Mouse (Mus musculus) kidney, adult 18-20 months (tissue): ENCODE measurements at regions not wholly inside any gene's neighbourhood (a gene's known extent, or its start where the extent isn't known, plus 50 kb on each side); places are given as distances from the start of the nearest gene placed in this dataset.

ENCODE experiments used
- DNase-seq: peaks from one replicate; pipeline ENCODE4 v3.0.0; 2021

DNA sequence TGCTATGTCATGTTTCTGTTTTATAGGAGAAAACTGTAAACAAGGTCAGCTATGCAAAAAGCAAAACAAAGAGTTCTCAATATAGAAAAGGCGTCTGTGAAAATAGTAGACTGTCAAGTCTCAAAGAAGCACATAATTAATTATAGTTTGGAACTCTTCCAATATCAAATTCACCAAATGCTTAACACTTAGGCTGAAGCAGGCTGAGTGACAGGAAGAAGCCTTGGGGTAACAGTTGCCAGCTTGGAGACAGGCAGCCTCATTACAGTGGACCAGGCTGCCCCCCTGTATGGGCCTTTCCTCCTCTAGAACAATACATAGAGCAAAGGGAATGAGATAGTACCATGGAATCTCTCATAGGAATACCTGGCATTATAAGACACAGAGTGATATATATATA is 364.8 kb upstream of the Tenm2 start:
- DNase-seq: no peak

GRCm38 (mm10) chr11:37582236-37582635 is 346.5 kb upstream of the Tenm2 start:
- no peak for DNase-seq

GRCm38 (mm10) chr11:37533624-37534023 is 297.9 kb upstream of the Tenm2 start:
- DNase-seq: no peak

DNA sequence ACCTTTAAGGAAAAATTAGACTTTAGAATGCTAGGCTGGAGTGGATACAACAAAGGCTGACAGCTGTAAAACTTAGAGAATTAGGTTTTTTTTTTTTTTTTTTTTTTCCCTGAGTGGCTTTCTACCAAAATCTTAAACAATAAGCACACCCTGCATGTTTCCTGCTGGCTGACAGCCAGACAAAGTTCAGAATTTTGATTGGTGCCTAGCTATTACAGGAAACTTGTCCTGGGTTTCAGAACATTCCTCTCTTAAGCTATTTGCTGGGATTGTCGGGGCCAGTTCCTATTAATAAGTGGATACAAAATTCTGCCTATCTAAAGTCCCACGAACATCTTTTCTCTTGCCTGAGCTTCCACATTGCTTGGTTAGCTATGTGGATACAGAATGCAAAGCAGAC is 296.7 kb upstream of the Tenm2 start:
- no peak for DNase-seq

DNA sequence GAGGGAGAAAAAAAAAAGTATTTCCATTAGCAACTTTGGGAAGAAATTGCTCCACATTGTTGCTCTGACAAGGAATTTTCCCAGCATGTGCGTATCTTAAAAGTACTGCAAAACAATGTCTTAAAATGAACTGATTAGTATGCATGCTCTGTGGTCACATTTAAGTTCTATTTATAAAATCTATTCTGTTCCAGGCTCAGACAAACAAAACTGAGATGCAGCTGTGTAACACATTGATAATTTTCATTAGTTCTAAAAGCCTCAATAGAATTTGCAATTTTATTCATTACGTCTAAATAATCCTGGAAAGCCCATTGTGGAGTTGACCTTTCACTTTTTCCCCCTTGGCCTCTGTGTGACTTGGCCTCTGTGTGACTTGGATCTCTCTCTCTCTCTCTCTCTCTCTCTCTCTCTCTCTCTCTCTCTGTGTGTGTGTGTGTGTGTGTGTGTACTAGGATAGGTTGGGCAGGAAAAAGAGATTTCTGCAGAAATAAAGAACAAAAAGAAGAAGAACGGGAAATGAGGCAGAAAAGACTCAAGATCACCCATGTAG is 262.8 kb upstream of the Tenm2 start:
- no peak for DNase-seq

- DNase-seq: no peak
Measured at GRCm38 (mm10) chr11:37497874-37498273, 262.1 kb upstream of the Tenm2 start.

GRCm38 (mm10) chr11:37480236-37480635 is 244.5 kb upstream of the Tenm2 start:
- DNase-seq: no peak

DNA sequence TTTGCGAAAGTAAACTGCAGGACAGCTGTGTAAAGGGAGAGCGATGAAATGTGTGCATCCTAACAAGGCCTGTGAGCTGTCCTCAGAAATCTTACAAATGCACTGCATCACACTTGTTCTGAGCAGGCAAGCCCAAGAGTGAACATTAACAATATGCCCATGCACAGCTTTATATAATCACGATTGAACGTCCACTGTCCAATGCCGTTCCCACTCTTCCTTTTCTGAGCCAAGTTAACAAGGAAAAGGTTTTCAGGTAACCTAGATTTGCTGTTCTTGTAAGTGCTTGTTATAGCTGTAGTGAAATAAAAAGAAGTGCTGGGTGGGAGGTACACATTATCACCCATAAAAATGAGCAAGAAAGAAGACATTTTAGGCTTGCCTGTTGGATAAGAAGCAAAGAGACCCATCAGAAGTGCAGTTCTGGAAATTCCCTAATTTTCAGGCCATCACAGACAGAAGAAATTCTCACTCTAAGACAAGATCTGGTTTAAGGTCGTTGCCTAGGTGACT is 243.3 kb upstream of the Tenm2 start:
- no peak for DNase-seq

DNA sequence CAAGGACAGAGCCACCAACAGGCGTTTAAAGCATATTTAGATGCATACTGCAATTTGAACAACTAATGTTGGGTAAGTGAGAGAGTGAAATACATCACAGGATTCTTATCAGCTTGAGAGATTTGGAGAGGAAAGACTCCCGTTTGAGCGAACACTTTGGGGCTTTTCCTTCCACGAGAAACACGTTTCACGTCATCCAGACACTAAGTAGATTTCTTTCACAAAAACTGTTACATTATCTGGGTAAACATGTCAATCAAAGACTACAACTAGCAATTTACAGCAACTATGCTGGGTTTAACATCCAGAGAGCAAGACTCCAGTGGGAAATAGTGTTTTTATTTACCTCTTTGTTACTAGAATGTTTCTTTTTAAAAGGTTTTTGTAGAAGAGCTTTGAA is 238.3 kb upstream of the Tenm2 start:
- no peak for DNase-seq

DNA sequence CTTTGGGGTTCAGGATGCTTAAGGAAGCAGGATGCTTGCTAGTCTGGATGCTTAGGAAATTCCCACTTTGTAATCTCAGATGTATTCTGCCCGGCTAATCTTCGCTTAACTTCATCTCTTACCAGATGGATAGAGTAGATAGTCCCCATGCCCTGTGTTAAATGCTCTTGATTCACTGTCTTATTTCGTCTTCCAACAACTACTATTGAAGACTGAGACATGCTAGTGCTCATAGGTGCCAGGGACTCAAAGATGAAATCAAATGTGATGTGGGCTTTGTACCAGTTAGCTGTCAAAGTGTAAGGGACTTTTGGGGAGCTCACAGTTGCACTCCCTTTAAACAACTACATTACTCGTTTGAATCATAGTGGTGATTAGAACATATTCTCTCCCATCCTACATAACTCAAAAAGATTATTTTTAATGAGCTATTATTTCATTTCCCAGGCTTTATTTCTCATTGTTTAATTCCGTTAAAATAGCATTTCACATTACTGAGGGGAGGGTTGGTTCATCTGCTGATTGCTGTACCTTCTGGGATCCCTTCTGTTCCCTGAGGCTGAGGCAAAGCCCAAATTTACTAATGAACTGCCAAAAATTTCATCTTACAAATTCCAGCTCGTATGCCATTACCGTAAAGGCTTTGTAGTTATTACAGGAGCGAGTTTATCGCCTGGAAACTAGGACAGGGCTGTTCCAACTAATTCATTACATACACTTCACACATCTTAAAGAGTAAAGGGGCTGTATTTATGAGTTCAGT is 228.1 kb upstream of the Tenm2 start:
- DNase-seq: no peak

DNA sequence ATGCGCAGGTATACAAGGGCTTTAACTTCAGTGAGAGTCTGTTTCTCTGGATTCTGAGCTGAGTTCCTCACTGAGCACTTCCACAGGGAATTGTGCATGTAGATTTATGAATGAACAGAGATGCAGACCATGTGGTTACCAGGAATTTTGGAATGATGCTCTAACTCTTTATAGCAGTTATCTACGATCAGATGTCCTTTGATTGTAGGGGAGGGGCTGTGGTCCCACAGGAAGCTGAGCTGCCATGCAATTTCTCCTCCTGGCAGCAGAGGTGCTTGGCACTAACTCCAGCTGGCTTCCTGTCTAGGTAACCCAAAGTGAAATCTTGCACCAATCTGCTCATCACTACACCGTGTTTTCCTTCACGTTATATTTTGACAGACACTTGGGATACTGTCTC is 226.6 kb upstream of the Tenm2 start:
- no peak for DNase-seq

- no peak for DNase-seq
Measured at GRCm38 (mm10) chr11:37447361-37447760, 211.6 kb upstream of the Tenm2 start.

DNA sequence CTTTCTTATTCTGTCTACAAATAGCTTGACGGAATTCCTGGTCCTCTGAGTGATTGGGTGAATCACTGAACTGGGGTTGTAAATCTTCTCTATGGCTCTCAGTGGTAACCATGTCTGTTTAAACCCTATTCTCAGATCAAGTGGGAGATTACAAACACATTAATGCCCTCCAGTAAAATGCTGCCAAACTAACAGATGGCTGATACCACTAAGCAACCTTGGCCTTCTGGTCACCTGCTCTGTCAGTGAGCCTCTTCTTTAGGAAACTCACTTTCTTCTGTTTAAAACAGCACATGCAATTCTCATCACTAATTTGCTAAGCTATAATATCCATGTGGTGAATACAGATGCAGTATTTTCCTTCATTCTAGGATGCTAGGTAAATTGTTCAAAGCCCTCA is 210.9 kb upstream of the Tenm2 start:
- no peak for DNase-seq

DNA sequence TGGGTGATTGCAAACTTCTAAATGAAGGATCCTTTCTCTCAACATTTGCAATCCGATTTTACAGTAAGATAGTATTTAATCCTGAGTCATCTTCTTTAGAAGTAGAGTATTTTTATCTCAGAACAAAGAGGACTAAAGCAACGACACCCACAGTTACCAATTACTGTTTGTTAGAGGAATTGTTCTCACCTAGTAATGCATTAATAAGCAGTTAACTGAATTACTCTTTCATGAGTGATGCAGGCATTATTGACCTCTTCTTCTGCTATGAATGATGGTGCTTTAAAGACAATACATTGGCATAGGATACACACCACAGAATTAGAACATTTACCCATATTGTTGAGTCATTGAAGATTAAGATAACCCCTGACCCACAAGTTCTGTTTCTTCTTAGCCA is 207.0 kb upstream of the Tenm2 start:
- no peak for DNase-seq

DNA sequence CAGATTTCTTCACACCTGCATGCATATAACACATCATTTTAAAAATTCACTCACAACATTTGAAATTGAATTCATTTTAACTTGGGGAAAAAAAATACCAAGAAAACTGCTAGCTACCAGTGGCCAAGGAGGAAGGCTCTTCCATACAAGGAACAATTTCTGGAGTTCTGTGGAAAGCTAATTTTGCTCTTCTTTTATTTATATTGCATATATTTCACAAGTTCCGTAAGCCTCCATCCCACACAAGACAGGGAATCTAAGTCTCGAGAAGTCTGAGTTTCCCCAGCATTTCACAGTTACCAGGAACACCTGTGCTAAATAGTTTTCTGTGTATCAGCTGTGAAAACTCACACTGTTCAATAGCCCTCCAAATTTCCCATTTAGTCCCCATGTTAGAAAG is 198.8 kb upstream of the Tenm2 start:
- DNase-seq: no peak

GRCm38 (mm10) chr11:37424312-37425169 is 188.8 kb upstream of the Tenm2 start:
- no peak for DNase-seq

DNA sequence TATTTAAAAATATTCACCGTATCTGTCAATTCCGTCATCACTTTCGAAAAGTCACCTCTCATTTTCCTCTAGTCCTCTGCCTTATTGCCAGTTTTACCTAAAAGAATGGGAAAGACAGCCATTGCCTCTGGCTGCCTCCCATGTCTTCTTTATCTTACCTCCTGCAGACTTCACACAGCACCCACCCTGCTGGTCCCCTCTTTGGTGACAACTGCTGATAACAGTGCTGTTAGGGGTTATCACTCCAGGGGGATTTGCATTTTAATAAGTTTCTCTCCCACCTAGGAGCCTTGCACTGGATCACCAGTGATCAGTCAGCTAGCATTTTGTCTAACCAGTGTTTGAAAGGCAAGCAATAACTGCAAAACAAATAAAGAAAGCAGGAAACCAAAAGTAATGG is 177.1 kb upstream of the Tenm2 start:
- no peak for DNase-seq

DNA sequence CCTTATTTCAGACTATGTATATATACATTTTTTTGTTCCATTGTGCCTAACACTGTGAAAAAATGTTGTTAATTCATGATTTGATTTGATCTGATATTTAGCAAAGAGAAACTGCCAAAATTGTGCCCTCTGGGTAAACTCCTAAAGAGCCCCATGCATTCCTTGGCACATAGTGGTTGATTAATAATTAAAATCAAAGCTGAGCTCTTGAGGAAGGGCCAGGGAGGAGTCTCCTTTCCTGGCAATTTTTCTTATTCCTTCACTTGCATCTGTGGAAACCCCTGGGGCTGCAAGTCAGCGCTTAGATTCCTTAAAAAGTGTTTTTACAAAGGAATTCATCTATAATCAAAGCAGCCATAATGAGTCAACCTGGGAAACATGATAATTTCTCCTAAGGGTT is 132.2 kb upstream of the Tenm2 start:
- no peak for DNase-seq

DNA sequence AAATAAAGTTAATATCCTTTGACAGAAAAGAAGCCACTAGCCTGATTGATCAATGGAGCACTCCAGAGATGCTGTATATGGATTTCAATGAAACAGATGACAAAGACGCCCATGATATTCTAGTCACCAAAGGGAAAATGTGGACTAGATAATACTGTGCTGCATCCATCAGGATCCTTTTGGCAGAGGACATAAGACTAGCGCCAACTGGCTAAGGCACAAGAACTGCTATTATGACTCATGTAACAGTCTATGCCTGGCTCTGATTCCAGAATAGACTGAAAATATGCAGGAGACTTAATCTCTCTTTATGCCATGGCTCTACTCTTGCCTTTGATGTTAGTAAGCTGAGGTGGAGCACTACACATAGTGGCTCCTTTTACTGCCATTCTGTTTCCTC is 128.7 kb upstream of the Tenm2 start:
- DNase-seq: no peak

DNA sequence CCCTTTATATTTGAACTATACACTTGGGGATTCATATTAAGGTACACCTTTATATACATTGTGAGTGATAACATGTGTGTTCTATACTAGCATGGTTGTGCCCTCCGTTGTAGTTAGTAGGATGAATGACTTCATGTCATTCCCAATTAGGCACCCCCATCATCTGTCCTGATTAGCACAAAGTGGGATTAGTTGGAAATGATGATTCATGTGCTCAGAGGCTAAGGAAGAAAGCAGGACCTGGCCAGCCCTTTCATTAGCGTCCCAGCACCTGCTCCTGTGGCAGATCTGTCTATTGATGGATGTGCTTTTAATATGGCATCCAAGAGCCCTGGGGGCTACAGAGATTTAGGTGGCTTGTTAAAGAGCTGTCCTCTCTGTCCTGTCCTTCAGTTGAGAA is 119.3 kb upstream of the Tenm2 start:
- DNase-seq: no peak

- no peak for DNase-seq
Measured at GRCm38 (mm10) chr11:37309691-37310090, 73.9 kb upstream of the Tenm2 start.

- DNase-seq: no peak
Measured at GRCm38 (mm10) chr11:37306656-37307055, 70.9 kb upstream of the Tenm2 start.
